Mouse (Mus musculus) kidney, adult 8-10 months (tissue): ENCODE measurements around the gene Lrrk1.

Experiments used
- DNase-seq, 2 experiments: peaks; one replicate each; pipeline ENCODE4 v3.0.0; 2022

Lrrk1 gene

DNA sequence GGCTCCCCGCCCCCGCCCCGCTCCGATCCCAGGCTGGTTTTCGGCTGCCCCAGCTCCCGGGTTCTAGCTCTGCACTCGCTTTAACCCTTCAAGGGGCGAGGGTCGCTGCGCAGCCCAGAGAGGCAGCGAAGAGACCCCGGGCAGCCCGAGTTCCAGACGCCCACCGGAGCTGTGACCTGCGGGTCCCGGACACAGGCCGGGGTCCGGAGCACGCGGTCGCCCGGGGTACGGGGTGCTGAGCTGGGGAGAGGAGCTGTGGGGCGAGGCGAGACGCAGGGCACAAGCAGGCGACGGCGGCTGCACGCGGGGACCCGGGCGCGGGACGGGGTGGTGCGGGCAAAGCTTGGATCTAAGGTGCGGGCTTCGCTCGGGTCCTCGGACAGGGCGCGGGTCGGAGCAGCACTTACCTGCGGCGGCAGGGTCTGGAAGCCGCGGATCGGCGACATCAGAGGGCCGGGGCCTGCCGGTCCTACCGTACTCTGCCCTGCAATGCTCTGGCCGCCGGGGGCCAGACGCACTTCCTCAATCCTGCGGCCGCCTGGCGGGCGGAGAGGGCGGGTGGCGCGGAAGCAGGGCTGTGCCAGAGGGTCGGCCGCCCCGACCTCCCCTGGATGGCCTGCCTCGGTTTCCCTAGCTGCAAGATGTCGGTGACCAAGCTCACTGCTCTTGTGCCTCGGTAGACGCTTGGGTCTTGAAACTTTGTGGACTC is at the start of gene Lrrk1:
Lrrk1 (minus strand) TSS at position 538 of the 709 bp plus-strand sequence.
- peak in 1 of 2 experiments; percentile 59 for DNase-seq

DNA sequence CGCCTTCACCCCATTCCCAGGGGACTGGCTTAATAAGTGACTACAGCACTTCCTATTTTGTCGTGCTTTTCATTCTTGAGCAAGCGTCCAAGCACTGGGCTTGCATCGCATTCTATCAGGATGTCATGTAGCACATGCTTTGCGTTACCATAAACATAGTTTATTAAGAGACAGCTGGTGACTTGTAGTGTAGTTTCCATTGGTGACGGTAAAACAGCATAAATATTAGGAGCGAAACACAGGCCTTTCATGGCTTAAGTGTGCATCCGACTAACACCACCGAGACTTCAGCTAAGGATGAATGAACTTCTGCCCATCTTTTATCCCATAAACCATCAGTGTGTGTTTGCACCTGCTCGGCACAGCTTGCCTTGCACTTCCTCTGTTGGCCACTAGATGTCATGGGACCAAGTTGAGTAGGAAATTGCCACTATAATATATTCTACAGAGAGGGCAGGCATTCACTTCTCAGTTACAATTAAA is 46.3 kb upstream of the Lrrk1 start:
- peak in 1 of 2 experiments; percentile 73 for DNase-seq

DNA sequence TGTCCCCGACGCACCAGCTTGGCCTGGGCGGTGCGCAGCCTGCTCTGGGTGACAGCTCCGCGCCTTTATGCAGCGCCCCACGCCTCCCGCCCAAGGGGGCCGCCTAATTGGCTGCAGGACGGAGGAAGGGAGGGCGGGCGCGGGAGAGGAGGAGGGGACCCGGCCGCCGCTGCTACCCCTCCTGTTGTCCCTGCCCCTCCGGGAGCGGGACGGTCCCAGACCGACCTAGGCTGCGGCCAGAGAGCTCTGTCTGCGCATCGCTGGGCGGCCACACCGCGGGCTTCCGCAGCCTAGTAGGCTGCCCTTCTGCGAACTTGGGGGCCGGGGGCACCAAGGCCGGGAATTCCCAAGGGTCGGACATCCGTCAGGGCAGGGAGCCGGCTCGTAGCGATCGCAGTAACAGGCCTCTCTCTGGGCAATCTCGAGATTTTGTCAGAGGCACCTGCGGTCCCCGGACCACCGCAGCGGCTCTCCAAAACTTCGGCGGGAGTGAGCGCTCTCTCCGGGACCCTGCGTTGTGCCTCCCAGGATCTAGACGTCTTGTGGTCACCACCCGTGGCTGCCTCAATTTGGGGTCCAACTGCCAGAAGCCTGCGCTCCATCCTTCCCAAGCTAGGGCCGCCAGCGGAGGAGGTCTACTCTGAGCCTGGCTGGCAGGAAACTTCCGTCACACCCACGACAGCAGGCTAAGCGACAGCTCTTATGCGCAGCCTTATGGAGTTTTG is 39.4 kb upstream of the Lrrk1 start, which contains the start of gene Aldh1a3:
Aldh1a3 (minus strand) TSS at position 81 of the 725 bp plus-strand sequence.
- DNase-seq: no peak

DNA sequence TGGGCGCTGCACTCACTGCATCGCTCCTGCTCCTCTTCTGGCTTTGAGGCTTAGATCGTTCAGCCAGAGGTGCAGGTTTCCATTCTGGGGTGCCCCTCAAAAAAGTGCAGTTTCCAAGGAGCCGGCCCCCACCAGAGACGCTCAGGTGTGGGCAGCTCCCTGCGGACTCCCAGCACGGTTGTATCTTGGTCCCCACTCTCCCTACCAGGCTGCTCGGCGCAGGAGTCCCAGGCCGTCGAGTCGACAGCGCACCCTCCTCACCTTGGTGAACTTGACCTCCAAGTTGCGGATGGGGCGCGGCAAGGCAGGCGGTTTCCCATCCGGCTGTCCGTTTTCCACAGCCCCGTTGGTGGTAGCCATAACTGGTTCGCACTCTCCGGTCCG is 38.9 kb upstream of the Lrrk1 start:
- DNase-seq: no peak

DNA sequence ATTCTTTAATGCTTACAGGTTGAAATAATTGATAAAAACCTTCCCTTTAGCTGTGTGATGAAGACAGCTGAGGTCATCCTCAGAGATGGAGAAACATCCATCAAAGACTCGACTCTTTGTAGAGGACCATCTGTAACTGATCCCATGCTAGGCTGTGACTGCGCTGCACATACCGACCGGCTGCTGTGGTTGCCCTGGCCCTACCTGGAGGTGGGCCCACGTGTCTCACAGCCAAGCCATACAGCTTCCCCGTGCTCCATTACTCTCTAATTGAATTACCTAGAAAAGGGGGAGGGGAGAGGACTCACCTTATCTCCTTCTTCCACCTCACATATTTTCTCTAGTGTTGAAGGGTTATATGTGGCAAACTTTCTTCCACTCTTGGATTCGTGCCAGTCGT is 33.8 kb upstream of the Lrrk1 start:
- no peak for DNase-seq

DNA sequence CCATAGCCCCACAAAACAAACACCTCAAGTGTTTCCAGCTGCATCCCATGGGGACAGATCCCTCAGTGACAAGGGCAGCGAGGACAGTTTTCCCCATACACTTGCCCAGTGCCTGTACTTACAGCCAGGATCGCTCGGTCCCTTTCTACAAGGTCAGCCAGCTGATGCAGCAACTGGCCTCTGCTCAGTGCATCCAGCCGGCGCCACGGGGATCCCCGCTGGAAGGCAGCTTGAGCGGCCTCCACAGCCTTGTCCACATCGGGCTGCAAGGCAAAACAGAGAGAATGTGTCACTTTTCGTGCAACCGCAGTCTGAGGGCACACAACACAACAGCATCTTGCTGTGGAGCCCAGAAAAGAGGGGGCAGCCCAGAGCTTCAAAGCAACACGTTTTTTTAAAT is 30.8 kb upstream of the Lrrk1 start:
- no peak for DNase-seq

DNA sequence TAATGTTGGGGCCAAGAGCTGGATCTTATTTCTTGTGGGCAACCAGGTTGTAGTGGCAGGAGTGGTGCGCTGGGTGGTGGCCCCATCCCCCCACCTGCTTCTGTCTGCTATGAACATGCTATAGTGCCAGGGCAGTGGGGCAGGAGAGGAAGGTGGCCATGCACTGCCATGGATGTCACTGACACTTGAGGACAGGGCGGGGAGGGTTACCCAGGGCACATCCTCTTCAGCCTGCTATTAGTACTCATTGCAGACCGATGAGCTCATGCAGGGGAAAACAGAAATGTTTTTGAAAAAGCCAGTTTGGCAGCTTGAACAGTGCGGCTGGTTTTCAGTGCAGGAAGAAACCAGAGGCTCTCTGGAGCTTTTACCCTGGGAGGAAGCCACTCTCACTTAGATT is 28.7 kb upstream of the Lrrk1 start:
- DNase-seq: no peak

DNA sequence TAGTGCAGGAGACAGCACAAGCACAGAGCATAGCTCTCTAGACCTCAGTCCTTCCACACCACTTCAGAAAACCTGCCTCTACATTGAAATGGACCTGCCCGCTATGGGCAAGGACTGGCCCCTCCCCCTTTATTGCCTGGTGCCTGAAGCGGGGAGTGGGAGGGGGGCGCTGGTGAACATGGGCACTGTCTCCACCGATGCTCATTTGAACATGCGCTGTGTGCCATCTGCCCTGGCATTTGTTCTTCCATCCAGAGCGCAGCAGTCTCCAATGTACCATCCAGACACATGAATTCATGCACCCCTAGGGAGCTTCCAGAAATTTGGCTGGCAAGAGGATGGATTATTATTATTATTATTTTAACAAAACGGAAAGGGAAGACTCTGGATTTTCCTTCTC is 24.9 kb upstream of the Lrrk1 start:
- no peak for DNase-seq

DNA sequence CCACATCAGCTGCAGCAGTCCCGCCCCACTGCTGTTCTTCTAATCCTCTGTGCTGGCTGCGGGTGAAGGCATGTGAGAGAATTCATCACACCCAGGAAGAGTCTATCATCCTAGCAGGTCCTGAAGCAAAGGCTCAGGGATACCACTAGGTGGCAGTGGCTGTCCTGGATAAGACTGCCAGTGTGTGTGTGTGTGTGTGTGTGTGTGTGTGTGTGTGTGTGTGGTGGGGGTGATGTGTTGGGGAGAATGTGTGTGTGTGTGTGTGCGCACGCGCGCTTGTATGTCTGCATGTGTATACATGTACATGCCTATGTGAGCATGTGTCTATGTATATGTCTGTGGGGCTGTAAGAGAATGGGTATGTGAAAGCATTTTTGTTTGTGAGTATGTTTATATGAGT is 21.3 kb upstream of the Lrrk1 start:
- no peak for DNase-seq

DNA sequence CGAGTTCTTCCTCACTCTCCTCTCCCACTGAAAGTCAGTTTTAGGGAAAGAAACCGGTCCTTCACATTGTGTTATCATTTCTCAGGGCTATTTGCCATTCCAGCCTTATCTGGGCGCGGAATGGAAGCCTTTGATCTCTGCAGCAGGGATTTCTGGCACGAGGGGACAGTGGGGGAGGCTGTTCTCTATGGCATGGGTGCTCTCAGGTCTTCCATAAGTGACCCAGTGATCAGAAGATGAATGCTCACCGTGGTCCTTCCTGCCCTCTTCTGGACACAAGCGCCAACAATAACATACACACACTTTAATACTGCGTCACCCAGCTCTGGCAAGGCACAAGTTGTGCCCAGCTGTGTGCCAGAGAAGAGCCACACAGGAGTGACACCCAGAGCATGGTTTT is 18.8 kb upstream of the Lrrk1 start:
- DNase-seq: no peak

DNA sequence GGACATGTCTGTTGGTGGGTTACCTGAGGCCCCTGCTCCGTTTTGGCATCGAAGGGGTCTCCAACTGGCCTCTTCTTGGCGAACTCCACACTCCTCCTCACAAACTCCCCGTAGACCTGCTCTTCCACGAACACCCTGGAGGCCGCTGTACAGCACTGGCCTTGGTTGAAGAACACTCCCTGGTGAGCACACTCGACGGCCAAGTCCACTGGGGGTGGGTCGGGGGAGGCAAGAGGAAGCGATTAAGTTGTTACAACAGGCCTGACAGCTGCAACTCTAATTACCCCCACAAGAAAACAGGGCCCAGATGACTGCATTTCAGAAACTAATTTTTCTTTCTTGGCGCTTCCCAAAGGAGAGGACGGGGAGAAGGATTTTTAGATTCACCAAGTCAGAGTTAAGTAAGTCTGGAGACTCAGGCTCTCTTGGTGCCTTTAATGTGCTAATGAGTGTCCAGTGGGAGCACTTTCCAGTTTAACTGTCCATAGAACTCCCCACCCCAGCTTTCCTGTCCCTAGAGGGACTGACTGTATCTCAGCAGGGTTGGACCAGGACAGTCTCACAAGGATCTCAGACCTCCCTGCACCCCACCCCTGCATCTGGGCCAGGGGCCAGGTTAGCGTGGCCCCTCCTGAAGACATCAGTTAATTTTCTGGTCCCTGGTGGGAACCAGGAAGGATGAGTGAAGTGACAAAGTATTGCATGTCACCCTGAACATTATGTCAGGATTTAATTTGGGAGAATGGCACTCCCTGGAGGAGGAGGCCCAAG is 18.0 kb upstream of the Lrrk1 start:
- DNase-seq: no peak

DNA sequence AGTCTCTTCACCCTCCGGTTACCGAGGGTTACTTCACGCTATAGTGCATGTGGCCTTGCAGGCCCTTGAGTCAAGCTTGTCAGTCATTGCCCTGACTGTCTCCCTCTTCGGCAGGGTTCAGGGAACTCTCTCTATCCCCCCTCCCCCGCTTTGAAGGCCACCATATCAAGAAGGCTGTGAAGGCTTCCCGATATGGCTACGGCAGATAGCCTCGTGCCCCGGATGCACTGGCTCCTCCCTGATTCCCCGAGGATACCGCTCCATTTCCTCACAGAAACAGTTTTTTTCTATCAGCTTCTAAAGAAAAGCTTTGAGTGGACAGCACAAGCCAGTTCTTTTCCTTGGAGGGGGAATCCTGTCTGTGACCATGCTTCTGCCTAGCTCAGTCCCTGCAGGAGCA is 17.4 kb upstream of the Lrrk1 start:
- DNase-seq: no peak

DNA sequence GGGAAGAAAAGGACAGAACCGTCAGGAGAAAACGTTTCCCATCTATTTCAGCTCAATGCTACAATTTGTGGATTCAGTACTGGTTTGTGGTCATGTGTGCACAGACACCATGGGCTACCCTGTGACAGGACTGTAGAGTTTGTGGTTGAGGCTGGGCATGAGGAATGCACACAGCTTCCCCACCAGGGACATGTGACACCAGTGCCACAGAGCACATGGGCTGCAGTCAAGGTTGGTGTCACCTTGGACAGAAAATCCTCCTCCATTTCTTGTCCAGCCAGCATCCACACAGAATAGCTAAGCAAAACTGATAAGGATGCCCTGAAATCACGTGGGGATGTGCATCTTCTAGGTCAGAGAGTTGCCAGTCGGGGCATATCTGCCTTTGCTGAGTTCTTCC is 16.7 kb upstream of the Lrrk1 start:
- DNase-seq: no peak

DNA sequence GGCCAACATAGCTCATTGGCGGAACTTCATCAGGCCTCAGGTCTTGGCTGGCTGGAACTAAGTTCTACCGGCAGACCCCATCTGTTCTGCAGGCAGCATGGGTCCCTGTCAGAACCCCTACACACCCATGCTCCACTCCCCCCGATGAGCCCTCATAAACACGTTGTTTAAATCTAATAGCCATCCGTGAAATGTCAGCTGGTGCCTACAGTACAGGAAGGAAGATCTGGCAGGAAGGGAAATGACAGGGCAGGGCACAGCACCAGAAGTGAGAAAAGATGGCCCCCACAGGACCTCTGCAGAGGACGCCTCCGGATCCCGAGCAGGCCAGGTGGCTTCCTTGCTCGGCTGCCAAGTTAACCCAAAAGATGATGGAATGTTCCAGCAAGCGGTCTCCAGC is 16.0 kb upstream of the Lrrk1 start:
- DNase-seq: no peak

DNA sequence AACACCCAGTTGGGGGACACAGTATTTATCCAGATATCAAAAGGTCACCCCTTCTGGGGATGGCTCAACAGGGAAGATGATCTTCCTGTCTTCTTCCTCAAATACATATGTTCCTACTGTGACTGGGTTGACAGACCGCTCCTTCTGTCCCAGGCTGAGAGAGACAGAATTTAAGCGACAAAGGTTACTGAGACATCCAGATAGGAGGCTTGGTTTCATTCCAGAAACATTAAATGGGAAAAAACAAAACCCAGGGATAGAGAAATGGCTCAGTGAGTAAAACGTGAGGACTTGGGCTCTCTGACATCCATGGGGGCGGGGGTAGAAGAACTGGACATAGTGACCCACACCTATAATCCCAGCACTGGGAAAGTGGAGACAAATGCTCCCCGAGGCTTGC is 14.7 kb upstream of the Lrrk1 start:
- no peak for DNase-seq

DNA sequence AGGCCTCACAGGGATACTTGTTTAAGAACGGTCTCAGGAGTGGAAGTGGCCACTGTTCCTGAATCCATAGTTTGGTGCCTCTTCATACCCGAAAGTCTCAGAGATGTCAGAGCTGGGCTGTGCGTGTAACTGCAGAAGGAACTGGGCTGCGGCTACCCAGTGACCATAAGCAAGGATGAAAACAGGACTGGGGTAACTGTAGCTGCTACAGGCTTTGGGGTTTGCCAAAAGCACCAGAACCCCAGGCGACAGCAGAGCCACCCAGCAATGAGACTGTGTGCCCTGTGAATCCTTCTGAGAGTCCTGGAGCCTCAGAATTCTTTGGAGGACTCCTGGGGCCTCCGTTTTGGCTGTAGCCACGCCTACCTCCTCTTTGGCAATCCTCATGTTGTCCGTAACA is 13.5 kb upstream of the Lrrk1 start:
- no peak for DNase-seq

DNA sequence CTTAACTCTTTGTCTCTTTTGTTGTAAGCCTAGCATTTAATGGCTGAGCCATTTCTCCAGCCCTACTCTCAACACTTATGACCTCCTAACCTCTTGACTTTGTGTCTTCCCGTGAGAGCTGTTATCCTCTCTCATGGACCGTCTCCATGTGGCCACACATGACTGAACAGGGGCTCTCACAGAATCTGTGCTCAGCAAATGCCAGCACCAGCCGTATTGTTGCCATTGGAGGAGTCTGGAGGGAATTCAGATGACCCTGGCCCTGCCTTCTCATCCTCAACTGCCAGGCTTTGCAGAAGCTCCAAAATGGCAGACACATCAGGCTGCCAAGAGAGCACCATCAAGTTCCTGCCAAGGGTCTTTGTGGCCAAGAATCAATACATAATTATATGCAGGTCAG is 9.1 kb upstream of the Lrrk1 start:
- DNase-seq: peak in 1 of 2 experiments; percentile 30

DNA sequence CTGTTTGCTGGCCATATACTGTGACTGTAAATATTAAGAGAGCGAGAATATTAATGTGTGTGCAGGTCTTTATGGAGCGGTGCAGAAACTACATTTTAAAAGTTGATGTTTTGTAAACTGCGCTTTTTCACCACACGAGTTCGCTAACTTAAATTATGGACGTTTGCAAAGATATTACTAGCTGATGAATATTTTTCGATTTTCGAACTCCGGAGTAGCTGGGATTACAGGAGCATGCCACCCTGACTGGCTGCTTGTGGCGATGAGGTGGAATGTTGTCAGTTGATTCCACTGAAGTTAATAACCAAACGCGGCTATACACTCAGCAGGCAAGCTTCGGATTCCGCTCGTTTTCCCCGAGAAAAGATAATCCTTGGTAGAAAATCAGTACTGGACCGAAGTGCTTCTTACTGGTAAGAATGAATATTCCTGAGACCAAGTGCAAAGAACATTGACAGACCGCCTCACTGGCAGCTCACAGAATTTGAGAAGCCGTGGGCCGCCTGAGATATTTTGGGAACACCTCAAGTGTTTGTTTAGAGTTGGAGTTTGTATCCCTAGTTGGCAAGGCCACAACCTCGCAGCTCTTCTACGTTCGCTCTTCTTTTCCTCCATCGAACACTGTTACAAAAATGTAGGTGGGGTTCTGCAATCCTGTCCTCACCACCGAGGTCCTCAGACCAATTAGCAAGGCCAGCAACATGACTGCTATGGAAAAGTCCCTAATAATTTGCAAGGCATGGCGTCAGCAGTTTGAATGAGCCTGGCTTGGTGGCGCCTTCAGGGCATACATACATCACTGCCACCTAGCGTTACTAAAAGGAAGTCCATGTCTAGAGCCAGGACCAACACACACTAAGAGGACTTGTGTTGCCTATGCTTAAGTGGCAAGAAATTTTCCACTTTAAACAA is 727 bp upstream of the Lrrk1 start:
- DNase-seq: peak; percentile 79 to 83

DNA sequence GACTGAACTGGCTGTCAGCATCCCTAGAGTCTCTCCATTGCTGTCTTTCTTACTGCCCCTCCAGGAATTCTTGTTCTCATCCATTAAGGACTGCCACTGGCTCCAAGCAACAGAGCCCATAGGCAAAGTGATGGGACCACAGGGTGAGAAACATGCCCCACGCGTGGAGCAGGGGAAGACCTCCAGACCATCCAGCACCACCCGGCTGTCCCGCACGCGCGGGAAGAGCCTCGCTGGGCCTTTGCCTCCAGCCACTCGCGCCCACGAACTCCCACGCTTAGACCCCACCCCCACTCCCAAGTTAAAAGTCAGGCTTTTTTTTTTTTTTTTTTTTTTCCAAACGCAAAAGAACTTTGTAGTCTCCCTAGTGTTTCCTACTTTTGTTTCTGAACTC is 734 bp downstream of the Lrrk1 start:
- DNase-seq: no peak

DNA sequence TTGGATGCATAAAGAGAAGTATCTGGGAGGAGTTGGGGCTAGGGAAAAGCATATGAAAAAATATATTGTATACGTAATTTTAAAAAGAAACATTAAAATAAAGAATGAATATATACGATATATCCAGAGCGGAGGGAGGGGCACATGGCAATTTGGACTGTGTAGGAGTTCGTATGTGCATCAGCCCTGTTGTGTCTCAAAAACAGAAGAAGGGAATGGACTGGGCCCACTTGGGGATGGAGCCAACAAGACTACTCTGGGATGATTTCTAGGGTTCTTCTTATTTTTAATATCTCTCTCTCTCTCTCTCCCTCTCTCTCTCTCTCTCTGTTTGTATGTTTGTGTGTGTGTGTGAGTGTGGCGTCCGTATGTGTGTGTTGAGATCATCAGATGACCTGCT is 1.7 kb downstream of the Lrrk1 start:
- no peak for DNase-seq

DNA sequence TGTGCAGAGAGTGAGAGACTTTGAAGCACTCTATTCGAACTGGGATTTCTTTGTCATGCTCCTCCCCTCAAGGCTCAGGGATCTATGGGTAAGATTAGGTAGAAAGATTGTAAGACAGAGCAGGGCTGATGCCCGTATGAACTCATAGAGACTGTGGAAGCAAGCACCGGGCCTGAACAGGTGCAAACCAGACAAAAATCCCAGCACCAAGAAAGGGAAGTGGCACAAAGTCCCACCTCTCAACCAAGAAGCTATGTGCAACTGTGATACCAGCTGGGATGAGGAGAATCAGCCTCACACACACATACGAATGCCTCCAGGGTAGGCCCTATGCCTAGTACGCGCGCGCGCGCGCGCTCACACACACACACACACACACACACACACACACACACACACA is 2.3 kb downstream of the Lrrk1 start:
- no peak for DNase-seq

DNA sequence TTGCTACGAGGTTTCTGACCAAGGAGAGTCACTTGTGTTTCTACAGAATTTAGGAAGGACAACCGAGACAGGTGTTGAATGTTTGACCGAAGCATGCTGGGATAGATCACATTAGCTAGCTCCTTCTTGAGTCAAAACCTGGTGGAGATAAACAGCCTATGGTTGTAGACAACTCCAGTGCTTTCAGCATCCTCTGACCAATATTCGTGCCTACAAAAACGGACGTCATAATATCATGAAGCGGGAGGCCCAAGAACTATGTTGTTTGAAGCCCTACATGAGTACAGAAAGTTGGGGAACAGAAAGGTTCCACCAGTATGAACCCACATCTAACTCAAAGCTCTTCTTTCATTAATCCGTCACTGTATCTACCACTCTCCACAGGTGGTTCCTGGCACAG is 3.3 kb downstream of the Lrrk1 start:
- no peak for DNase-seq

DNA sequence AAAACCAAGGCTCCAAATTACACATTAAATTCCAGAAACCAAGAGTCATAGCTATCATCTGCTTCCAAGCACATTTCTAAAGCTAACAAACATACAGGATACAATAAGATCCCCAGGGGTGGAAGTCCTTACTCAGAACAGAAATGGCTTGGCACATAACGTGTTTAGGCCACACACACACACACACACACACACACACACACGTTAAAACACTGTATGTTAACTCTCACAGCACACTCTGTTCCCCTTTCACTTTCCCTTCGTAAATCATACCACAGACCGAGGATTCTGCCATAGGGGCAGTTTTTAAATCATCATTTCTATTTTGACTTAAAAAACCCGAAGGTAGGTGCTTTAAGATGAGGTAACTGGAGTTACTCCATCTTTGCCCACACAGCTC is 3.9 kb downstream of the Lrrk1 start:
- DNase-seq: no peak
